Mouse (Mus musculus) forebrain, embryonic 12.5 days (tissue): ENCODE results near the gene Zpr1. TPM values are rescaled to one million over a fixed set of nuclear protein-coding genes. Genes with fewer than 3 reads are reported as not detected.
A peak's percentile ranks its signal among the peaks of the same experiment; 100 is the strongest.
"Not testable (repeated sequence)": the region's sequence is repeated elsewhere in the genome, so short reads cannot be mapped to it uniquely, and the experiment has no call there.

Experiments used
- ATAC-seq: fragments of 200-750 bp; cut with Nextera tagmentation; 2 replicates; pipeline ENCODE4 v1.8.0; 2017; ENCODE audit warnings: moderate TSS enrichment; ENCODE audit not compliant: low FRiP score
- H3K27ac ChIP-seq: fragments of 300-500 bp; sonication (generic); 2 replicates; pipeline ENCODE4 v1.5.1; 2016; ENCODE audit warnings: mild to moderate bottlenecking
- H3K27me3 ChIP-seq: fragments of 300-500 bp; sonication (generic); 2 replicates; pipeline ENCODE4 v1.6.1; 2016; ENCODE audit warnings: mild to moderate bottlenecking
- H3K36me3 ChIP-seq: fragments of 300-500 bp; sonication (generic); replicated peaks from 2 replicates; pipeline ENCODE4 v1.6.1; 2016; ENCODE audit warnings: mild to moderate bottlenecking
- H3K4me1 ChIP-seq: fragments of 300-500 bp; sonication (generic); 2 replicates; pipeline ENCODE4 v1.6.1; 2016
- H3K4me2 ChIP-seq: fragments of 300-500 bp; sonication (generic); 2 replicates; pipeline ENCODE4 v1.6.1; 2016; ENCODE audit warnings: mild to moderate bottlenecking, moderate library complexity
- H3K4me3 ChIP-seq: fragments of 300-500 bp; sonication (generic); replicated peaks from 2 replicates; pipeline ENCODE4 v1.5.1; 2016; ENCODE audit warnings: mild to moderate bottlenecking
- H3K9ac ChIP-seq: fragments of 300-500 bp; sonication (generic); 2 replicates; pipeline ENCODE4 v1.6.1; 2016; ENCODE audit warnings: mild to moderate bottlenecking
- H3K9me3 ChIP-seq: fragments of 300-500 bp; sonication (generic); 2 replicates; pipeline ENCODE4 v1.6.1; 2016
- WGBS: fragments of 180-500 bp; shearing (Covaris S2); methylation state at CpG from one replicate; pipeline ENCODE4 v1.1.7; 2016; 5-methylcytosine and 5-hydroxymethylcytosine counted together
- polyA plus RNA-seq: library from polyadenylated mRNA; unstranded; fragments of >200 nt; fragmentation: Nextera tagmentation; extraction: Ambion mirVana; gene quantifications from 2 replicates; pipeline ENCODE4 v1.2.1, GENCODE M21; 2016

The Zpr1 gene
- polyA plus RNA-seq, 1 experiment from 2014 or later: 66.2 TPM

DNA sequence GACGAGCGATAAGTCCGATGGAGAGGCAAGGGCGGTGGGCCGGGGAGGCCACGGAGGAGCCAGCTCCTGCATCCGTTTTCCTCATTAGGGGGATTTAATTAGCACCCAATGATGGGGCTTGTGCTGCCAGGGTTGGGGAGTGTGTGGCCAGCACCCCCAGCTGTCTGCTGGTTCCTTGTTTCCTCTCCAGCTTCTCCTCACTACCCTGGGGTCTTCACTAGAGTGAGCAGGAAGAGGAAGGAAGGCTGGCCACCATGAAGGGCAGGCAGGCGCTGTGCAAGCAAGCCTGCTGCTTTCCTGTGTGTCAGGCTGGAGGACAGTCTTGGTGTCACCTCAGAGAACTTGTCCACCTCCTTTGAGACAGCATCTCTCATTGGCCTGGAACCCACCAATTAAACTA is 44.0 kb downstream of the Zpr1 start:
- H3K4me1 ChIP-seq: peaks cover 29% of the 10 kb centered on the region
- ATAC-seq: no peak; the same call in 1 of the 2 replicates
- H3K27me3 ChIP-seq: peaks cover 5% of the 10 kb centered on the region; the same call in 1 of the 2 replicates
- H3K9me3 ChIP-seq: 0 out of 2 replicates have a peak, but pooled peaks cover 6% of the 10 kb centered on the region
- H3K4me2 ChIP-seq: no peak overlapping the region
- 36% methylated on average over 8 of the region's 8 CpGs for WGBS
- no peaks in the 10 kb centered on the region for H3K36me3 ChIP-seq
- no peak overlapping the region for H3K9ac ChIP-seq
- peak overlapping the region; percentile 76; the same call in 1 of the 2 replicates for H3K27ac ChIP-seq
- H3K4me3 ChIP-seq: no peak overlapping the region

DNA sequence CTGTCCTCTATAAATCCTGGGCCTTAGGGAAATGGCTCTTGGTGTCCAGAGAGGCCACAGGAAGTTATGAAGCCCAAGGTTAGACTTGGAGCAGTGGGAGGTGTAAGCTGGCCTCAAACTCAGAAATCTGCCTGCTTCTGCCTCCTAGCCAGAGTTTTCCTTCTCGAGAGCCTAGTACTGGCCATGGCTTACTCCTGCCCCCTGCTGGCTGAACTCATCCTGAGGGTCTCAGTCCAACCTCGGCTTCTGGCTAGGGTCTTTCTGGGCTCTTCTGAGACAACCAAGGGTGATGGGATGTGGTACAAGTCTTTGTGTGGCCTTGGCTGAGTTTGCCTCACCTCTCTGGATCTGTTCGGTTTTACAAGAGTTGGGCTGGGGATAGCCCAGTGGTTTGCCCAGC is 45.1 kb downstream of the Zpr1 start:
- no peaks in the 10 kb centered on the region for H3K36me3 ChIP-seq
- 0 out of 2 replicates have a peak, but pooled peaks cover 6% of the 10 kb centered on the region for H3K9me3 ChIP-seq
- no peak overlapping the region for H3K27ac ChIP-seq
- H3K4me2 ChIP-seq: no peak overlapping the region
- H3K27me3 ChIP-seq: peaks cover 5% of the 10 kb centered on the region; the same call in 1 of the 2 replicates
- H3K4me3 ChIP-seq: no peak overlapping the region
- H3K9ac ChIP-seq: no peak overlapping the region
- H3K4me1 ChIP-seq: peaks cover 34% of the 10 kb centered on the region
- 92% methylated on average over 3 of the region's 3 CpGs for WGBS
- no peak for ATAC-seq

DNA sequence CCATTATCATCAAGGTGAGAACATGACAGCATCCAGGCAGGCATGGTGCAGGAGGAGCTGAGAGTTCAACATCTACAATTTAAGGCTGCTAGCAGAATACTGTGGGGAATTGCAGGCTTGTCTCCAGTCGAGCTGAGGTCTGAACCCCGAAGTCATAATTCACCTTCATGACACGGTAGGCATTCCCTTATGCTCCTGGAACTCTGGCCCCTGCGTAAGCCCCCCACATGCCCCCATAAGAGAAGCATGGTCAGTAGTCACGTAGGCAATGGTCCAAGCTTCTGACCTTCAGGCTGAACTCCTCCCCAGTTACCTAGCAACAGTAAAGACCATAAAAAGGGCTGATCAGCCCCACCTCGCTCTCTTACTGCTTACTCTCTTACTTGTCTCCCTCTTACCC is 47.0 kb downstream of the Zpr1 start, which contains the start of gene 4931429L15Rik:
4931429L15Rik (minus strand) TSS at position 101 of the 400 bp plus-strand sequence.
- not testable (repeated sequence) for H3K27me3 ChIP-seq, H3K4me3 ChIP-seq, H3K9me3 ChIP-seq, H3K9ac ChIP-seq, H3K4me2 ChIP-seq, H3K27ac ChIP-seq, ATAC-seq, H3K36me3 ChIP-seq
- 86% methylated on average over 6 of the region's 6 CpGs for WGBS
- H3K4me1 ChIP-seq: peaks cover 30% of the 10 kb centered on the region

DNA sequence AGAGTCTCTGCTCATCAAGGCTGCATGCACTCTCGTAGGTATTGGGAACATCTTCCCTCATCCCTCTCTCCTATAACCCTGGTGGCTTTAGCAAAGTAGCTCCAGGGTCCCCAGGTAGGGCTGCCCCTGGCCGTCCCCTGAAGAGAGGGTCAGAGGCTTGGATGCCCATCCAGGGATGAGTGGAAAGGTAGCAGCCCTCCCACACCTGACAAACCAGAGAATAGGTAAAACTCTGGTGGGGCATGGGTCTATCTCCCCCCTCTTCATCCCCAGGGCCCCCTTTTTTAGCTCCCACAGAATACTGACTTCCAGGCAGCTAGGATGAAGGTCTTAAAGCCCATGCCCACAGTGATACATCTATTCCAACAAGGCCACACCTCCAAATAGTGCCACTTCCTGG is 47.6 kb downstream of the Zpr1 start:
- Histone ChIP-seq H3K27ac (no peak overlapping the region), H3K36me3 (no peaks in the 10 kb centered on the region), H3K4me2 (no peak overlapping the region), H3K4me3 (no peak overlapping the region), H3K9me3 (0 out of 2 replicates have a peak, but pooled peaks cover 6% of the 10 kb centered on the region), H3K9ac (no peak overlapping the region), H3K4me1 (peaks cover 24% of the 10 kb centered on the region), H3K27me3 (no peaks in the 10 kb centered on the region)
- 92% methylated on average over 2 of the region's 2 CpGs for WGBS
- ATAC-seq: no peak

DNA sequence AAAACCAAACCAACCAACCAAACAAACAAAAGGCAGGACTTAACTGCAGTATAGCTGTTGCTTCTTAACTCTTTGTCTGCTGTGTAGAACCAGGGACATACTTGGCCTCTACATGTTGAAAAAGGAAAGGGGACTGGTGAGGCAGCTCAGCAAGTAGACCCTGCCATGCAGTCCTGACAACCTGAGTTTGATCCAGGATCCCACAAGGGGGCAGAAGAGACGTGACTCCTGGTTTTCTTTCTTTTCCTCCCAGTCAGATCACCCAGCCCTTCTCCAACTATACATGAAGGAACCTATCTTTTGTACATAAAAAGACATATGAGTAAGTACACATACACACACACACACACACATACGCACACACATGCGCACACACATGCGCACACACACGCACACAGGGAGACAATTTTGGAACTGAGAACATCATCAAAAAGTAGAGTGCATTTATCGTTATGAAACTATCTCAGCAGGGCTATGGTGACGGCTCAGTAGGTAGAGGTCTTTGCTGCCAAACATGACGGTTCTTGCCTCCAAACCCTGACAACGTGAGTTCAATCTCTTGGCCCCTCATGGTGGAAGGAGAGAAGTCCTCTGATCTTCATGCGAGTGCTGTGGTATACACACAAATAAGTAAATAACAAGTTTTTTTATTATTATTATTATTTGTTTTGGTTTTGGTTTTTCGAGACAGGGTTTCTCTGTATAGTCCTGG is 54.0 kb downstream of the Zpr1 start:
- WGBS: 91% methylated on average over 11 of the region's 11 CpGs
- Histone ChIP-seq H3K27ac (no peak overlapping the region), H3K27me3 (peaks cover 9% of the 10 kb centered on the region; the same call in 1 of the 2 replicates), H3K4me2 (no peak overlapping the region), H3K9ac (no peak overlapping the region), H3K36me3 (no peaks in the 10 kb centered on the region), H3K4me3 (no peak overlapping the region), H3K4me1 (peaks cover 32% of the 10 kb centered on the region), H3K9me3 (no peaks in the 10 kb centered on the region)
- no peak for ATAC-seq

DNA sequence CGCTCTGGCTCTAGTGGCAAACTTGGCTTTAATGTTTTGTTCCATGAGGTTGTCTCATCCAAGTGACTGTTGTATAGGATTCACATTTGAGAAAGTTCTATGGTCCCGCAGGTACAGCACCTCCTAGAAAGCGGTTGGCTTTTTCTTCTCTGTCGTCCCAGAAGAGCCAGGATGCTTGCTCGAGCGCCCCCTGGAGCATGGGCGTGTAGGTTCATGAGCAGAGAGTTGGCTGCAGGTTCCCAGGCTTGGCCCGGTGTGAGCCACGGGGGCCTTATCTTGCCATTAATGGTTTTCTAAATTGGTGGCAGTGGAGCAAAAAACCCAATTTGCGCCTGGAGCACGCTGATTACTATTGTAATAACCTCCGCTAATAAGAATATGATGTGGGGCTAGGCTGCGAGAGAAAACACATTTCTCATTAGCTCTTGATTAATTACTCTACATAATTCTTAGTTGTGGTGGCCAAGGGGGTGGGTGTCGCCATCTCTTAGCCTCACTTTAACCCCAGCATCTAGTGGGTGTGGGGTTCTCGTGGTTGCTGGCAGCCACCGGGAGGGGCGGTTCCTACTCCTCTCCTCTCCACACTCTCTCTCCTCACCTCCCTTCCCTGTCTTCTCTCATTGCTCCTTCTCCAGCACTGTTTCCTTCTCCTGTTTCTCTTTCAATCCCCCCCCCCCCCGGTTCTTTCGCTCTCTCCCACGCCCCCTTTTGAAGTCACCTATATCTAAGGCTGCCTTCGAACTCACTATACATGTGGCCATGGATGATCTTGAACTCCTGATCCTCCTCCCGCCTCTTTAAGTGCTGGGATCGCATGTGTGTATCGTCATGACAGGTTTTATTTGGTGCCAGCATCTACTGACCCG is 55.1 kb downstream of the Zpr1 start:
- peak overlapping the region; percentile 58 for H3K9ac ChIP-seq
- ATAC-seq: 0 out of 2 replicates have a peak, but pooled peaks have one; percentile 18
- WGBS: 46% methylated on average over 25 of the region's 25 CpGs

DNA sequence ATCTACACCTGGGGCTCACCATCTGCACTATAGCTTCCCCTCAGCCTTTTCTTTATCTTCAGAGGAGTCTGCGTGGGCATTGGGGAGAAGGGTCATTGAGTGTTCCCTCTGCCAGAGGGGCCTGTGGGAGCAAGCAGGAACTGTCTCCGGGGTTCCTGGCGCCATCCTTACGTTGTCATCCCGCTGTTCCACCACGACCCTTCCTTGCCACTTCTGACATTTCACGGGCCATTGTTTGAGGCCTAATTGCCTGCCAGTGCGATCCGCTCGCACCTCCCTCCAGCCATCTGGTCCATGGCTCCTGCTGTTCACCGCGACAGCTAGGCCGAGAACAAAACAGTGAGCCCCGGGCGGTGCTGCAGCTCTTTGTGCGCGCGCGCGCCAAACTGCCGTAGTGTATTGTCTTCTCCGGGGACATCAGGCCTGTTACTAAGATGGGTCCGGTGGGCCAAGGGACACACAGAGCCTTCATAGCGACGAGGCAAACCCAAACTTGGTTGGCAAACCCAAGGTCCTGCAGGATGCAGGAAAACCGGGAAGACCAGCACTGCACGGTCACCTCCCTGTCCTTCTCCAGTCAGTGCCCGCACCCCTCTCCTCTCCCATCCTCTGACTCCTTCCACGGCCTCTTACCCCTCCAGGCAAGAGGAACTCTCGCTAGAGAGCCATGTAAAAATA is 55.8 kb downstream of the Zpr1 start:
- Histone ChIP-seq H3K27me3 (peaks cover 20% of the 10 kb centered on the region), H3K4me2 (peak overlapping the region; percentile 53), H3K9ac (peak overlapping the region; percentile 58), H3K9me3 (no peaks in the 10 kb centered on the region), H3K36me3 (no peaks in the 10 kb centered on the region), H3K4me1 (peaks cover 26% of the 10 kb centered on the region), H3K27ac (peak overlapping the region; percentile 92), H3K4me3 (peak overlapping the region; percentile 24)
- WGBS: under 1% methylated on average over 30 of the region's 30 CpGs
- peak; percentile 86 for ATAC-seq

More for the DNA sequence above, 55.1 kb downstream of the Zpr1 start:
- Histone ChIP-seq H3K4me2 (peak overlapping the region; percentile 53), H3K9me3 (no peaks in the 10 kb centered on the region), H3K27ac (peak overlapping the region; percentile 92), H3K4me1 (peaks cover 26% of the 10 kb centered on the region), H3K27me3 (peaks cover 15% of the 10 kb centered on the region), H3K36me3 (no peaks in the 10 kb centered on the region), H3K4me3 (no peak overlapping the region)

DNA sequence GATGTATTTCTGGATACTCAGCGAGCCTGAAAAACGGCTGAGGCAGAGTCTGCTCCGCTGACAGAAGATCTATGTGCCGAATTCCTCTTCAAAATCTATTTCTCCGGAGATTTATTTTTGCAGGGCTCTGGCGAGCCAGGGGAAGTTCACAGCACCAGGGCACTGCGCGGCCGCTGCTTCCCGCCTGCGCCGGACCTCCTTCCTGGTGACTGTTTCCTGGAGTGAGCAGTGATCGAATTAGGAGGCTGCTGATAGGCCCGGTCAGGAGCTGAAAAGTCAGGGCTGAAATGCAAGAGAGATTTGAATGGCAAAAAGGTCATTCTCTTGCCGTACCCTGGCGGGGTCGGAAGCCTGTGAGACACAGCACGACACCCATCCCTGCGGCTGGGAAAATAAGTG is 56.4 kb downstream of the Zpr1 start:
- peak overlapping the region; percentile 92 for H3K27ac ChIP-seq
- WGBS: 5% methylated on average over 19 of the region's 19 CpGs
- H3K4me1 ChIP-seq: peaks cover 27% of the 10 kb centered on the region
- H3K4me2 ChIP-seq: peak overlapping the region; percentile 53
- peak; percentile 55; the same call in 1 of the 2 replicates for ATAC-seq
- peak overlapping the region; percentile 58 for H3K9ac ChIP-seq
- H3K9me3 ChIP-seq: no peaks in the 10 kb centered on the region
- H3K27me3 ChIP-seq: peaks cover 24% of the 10 kb centered on the region
- peak overlapping the region; percentile 24 for H3K4me3 ChIP-seq
- H3K36me3 ChIP-seq: no peaks in the 10 kb centered on the region

DNA sequence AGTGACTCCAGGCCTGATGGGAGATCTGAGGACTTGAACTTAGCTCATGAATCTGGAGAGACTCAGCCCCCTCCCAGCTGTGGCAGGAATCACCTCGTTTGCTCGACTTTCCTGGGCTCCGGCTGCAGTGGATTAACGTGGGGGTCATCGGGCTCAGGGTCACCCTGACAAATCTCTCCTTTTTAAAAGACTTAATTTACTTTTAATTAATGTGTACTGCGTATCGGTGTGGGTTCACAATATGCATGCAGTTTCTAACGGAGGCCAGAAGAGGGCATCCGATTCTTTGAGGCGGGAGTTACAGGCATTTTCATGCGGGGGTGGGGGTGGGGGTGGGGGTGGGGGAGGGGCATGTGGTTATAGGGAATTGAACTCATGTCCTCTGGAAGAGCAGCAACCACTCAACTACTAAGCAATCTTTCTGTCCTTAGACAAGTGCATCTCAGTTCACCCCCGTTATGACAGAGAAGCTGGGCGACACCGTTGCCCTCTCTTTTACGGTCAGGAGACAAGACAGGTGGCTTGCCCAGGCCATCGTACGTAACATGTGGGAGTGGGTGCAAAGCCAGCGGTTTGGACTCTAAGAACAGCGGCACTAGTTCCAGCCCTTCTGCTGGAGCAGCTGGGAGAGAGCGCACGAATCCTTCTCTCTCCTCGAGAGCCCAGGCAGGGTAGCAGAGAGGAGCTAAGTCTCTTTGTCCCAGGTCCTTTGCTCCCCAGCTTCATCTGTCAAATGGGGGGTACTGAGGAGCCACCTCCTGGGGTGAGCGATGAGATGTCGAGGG is 57.1 kb downstream of the Zpr1 start:
- Histone ChIP-seq H3K4me2 (no peak overlapping the region), H3K4me1 (peaks cover 35% of the 10 kb centered on the region), H3K9ac (no peak overlapping the region), H3K9me3 (no peaks in the 10 kb centered on the region), H3K27me3 (peaks cover 31% of the 10 kb centered on the region), H3K4me3 (no peak overlapping the region), H3K27ac (peak overlapping the region; percentile 92; the same call in 1 of the 2 replicates), H3K36me3 (no peaks in the 10 kb centered on the region)
- 15% methylated on average over 24 of the region's 24 CpGs for WGBS
- no peak for ATAC-seq

DNA sequence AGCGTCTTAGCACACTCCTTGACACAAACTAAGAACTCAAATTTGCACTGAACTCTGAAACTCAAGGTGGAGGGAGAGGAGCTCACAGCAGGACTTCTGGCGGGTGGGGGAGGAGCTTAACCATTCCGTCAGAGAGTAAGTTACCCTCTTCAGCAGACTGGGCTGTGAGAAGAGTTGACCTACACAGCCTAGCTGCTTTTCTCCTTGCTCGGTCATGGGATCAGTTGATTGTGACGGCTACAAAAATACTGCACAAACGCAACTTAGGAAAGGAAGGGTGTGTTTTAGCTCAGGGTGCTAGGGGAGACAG is 57.7 kb downstream of the Zpr1 start:
- 45% methylated on average over 6 of the region's 6 CpGs for WGBS

DNA sequence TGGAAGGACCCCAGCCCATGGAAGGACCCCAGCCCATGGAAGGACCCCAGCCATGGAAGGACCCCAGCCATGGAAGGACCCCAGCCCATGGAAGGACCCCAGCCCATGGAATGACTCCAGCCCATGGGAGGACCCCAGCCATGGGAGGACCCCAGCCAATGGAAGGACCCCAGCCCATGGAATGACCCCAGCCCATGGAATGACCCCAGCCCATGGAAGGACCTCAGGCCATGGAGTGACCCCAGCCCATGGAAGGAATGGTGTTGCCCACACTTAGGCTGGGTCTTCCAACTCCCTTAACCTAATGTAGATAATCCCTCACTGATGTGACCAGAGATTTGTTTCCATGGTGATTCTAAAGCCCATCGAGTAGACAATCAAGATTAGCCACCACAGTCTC is 58.4 kb downstream of the Zpr1 start:
- ATAC-seq: no peak
- H3K27me3 ChIP-seq: peaks cover 39% of the 10 kb centered on the region
- 85% methylated on average over 1 of the region's 1 CpGs for WGBS

More for the DNA sequence above, 57.7 kb downstream of the Zpr1 start:
- Histone ChIP-seq H3K9me3 (no peaks in the 10 kb centered on the region), H3K9ac (no peak overlapping the region), H3K4me1 (peaks cover 36% of the 10 kb centered on the region), H3K27me3 (peaks cover 37% of the 10 kb centered on the region), H3K4me2 (no peak overlapping the region), H3K36me3 (no peaks in the 10 kb centered on the region), H3K27ac (no peak overlapping the region), H3K4me3 (no peak overlapping the region)
- no peak for ATAC-seq

More for the DNA sequence above, 58.4 kb downstream of the Zpr1 start:
- H3K9ac ChIP-seq: no peak overlapping the region
- no peaks in the 10 kb centered on the region for H3K36me3 ChIP-seq
- no peak overlapping the region for H3K27ac ChIP-seq
- no peaks in the 10 kb centered on the region for H3K9me3 ChIP-seq
- no peak overlapping the region for H3K4me3 ChIP-seq
- no peak overlapping the region for H3K4me2 ChIP-seq
- peaks cover 36% of the 10 kb centered on the region for H3K4me1 ChIP-seq
